Mouse (Mus musculus) hindbrain, embryonic 13.5 days (tissue): ENCODE measurements at regions not wholly inside any gene's neighbourhood (a gene's known extent, or its start where the extent isn't known, plus 50 kb on each side); places are given as distances from the start of the nearest gene placed in this dataset.

Experiments
- ATAC-seq: fragments of 200-750 bp; cut with Nextera tagmentation; 2 replicates; pipeline ENCODE4 v1.8.0; 2017; ENCODE audit warnings: moderate TSS enrichment; ENCODE audit not compliant: low FRiP score
- H3K27ac ChIP-seq: fragments of 300-500 bp; sonication (generic); 2 replicates; pipeline ENCODE4 v1.5.1; 2015; ENCODE audit warnings: inconsistent platforms, mild to moderate bottlenecking, moderate library complexity
- H3K27me3 ChIP-seq: fragments of 300-500 bp; sonication (generic); 2 replicates; pipeline ENCODE4 v1.6.1; 2015; ENCODE audit warnings: mild to moderate bottlenecking, inconsistent platforms
- H3K36me3 ChIP-seq: fragments of 300-500 bp; sonication (generic); 2 replicates; pipeline ENCODE4 v1.6.1; 2015; ENCODE audit warnings: mild to moderate bottlenecking, inconsistent platforms
- H3K4me1 ChIP-seq: fragments of 300-500 bp; sonication (generic); replicated peaks from 2 replicates; pipeline ENCODE4 v1.6.1; 2015; ENCODE audit warnings: inconsistent platforms
- H3K4me2 ChIP-seq: fragments of 300-500 bp; sonication (generic); 2 replicates; pipeline ENCODE4 v1.6.1; 2015; ENCODE audit warnings: inconsistent platforms, mild to moderate bottlenecking, moderate library complexity
- H3K4me3 ChIP-seq: fragments of 300-500 bp; sonication (generic); 2 replicates; pipeline ENCODE4 v1.5.1; 2015; ENCODE audit warnings: mild to moderate bottlenecking, inconsistent platforms
- H3K9ac ChIP-seq: fragments of 300-500 bp; sonication (generic); 2 replicates; pipeline ENCODE4 v1.6.1; 2015; ENCODE audit warnings: mild to moderate bottlenecking, inconsistent platforms
- H3K9me3 ChIP-seq: fragments of 300-500 bp; sonication (generic); 2 replicates; pipeline ENCODE4 v1.6.1; 2016; ENCODE audit warnings: inconsistent platforms
- WGBS: fragments of 180-500 bp; shearing (Covaris S2); methylation state at CpG from one replicate; pipeline ENCODE4 v1.1.7; 2015; 5-methylcytosine and 5-hydroxymethylcytosine counted together

DNA sequence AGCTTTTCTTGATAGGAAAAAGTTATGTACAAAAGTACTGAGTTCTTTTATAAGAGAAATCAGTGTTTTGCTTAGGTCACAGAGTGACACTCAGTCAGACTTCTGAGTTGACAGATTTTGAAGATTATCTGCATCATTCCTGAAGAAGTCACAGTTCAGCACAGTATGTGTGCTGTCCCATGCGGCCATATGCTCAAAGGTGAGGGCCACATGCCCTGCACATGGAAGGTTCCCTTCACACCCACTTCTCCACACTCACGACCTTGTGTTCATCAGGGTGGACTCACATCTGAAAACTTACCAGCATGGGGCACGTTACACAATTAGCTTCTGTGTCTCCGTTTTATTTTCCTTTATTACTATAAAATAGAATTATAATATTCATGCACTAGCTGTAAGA is 277.2 kb upstream of the Nt5e start:
- no peak for ATAC-seq
- H3K27me3 ChIP-seq = no peaks in the 10 kb centered on the region
- H3K27ac ChIP-seq = no peak overlapping the region
- no peaks in the 10 kb centered on the region for H3K4me1 ChIP-seq
- H3K4me3 ChIP-seq = no peak overlapping the region
- H3K9me3 ChIP-seq = no peaks in the 10 kb centered on the region
- H3K9ac ChIP-seq = no peak overlapping the region
- H3K36me3 ChIP-seq = no peaks in the 10 kb centered on the region
- WGBS = 79% methylated on average over 4 of the region's 4 CpGs
- no peak overlapping the region for H3K4me2 ChIP-seq

GRCm38 (mm10) chr9:88058551-88058950 is 268.4 kb upstream of the Nt5e start:
- Histone ChIP-seq H3K9me3 (no peaks in the 10 kb centered on the region), H3K4me2 (no peak overlapping the region), H3K4me1 (no peaks in the 10 kb centered on the region), H3K9ac (no peak overlapping the region), H3K27me3 (no peaks in the 10 kb centered on the region), H3K27ac (no peak overlapping the region), H3K4me3 (no peak overlapping the region), H3K36me3 (no peaks in the 10 kb centered on the region)
- 67% methylated on average over 4 of the region's 4 CpGs for WGBS
- peak; percentile 36; the same call in 1 of the 2 replicates for ATAC-seq

DNA sequence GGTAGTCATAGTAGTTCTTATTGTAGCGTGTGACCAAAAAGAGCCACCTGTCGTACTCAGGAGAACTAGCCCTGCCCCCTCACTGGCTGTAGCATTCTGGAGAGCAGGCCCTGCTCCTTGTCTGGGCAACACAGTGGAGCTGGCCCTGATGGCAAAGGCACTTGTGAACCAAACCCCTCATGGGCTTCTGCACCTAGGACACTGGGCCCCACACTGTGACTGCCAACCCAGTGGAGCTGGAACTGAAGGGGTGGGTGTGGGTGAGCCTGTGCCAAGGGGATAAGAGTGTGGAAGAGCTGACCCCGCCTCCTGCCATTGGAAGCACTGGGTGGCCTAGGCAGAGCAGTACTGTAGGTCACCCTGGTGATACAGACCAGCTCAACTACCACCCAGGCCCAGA is 268.0 kb upstream of the Nt5e start:
- no peak for ATAC-seq
- 88% methylated on average over 3 of the region's 3 CpGs for WGBS
- no peaks in the 10 kb centered on the region for H3K4me1 ChIP-seq

DNA sequence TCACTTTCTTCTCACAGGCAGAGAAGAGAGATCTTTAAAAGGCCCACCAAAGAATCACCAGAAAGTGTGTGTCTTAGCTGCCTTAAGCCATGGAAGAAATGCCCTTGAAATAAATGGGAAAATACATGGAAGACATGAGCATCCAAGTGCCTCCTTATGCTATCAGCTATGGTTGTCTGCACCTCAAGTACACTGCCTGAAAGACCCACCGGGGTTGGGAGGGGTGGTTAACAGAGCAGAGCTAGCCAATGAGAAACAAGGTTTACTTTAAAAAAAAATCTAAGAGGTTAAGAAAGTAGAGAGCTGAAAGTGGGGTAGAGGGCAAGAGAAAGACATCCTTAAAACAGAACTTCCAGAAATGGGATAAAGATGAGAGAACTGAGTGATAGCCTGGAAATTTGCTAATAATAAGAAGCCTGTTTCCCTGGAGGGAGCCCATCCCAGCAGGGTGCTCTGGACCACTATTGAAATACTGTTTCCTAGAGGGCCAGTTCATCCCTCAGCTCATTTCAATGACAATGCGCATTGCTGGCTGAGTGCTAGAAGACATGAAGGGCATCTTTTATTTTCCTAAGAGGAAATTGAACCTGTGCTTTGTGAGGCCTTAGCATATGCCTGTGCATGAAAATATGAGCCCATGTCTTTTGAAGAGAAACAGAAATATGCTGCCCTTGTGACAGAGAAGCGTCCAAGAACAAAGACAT is 262.9 kb upstream of the Nt5e start:
- H3K4me1 ChIP-seq = peaks cover 9% of the 10 kb centered on the region
- no peak overlapping the region for H3K4me2 ChIP-seq
- H3K27ac ChIP-seq = no peak overlapping the region
- H3K9me3 ChIP-seq = no peaks in the 10 kb centered on the region
- WGBS = 23% methylated on average over 3 of the region's 3 CpGs
- no peaks in the 10 kb centered on the region for H3K36me3 ChIP-seq
- no peak for ATAC-seq
- no peaks in the 10 kb centered on the region for H3K27me3 ChIP-seq
- no peak overlapping the region for H3K4me3 ChIP-seq
- H3K9ac ChIP-seq = no peak overlapping the region

More for the DNA sequence above, 268.0 kb upstream of the Nt5e start:
- no peaks in the 10 kb centered on the region for H3K9me3 ChIP-seq
- H3K4me2 ChIP-seq = no peak overlapping the region
- no peak overlapping the region for H3K9ac ChIP-seq
- H3K4me3 ChIP-seq = no peak overlapping the region
- no peaks in the 10 kb centered on the region for H3K27me3 ChIP-seq
- H3K27ac ChIP-seq = no peak overlapping the region
- H3K36me3 ChIP-seq = no peaks in the 10 kb centered on the region

DNA sequence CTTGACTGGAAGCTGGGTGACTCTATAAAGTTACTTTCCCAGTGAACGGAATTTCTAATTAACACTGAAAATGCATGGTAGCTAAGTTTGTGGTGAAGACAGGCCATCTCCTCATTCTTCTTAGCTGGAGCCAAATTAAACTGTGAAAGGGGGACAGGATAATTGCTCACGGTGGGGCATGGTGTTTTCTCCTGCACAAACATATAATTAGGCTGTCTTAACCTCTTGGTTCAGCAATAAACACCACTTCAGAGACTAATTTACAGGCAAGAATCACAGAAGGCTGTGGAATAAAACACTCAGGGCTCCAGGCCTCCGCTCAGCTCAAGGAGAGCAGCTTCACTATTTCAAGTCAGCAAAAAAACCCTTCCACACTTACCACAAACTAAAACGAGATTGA is 261.9 kb upstream of the Nt5e start:
- no peaks in the 10 kb centered on the region for H3K36me3 ChIP-seq
- H3K9me3 ChIP-seq = no peaks in the 10 kb centered on the region
- no peak overlapping the region for H3K4me2 ChIP-seq
- no peaks in the 10 kb centered on the region for H3K27me3 ChIP-seq
- no peak overlapping the region for H3K27ac ChIP-seq
- no peak overlapping the region for H3K9ac ChIP-seq
- peaks cover 9% of the 10 kb centered on the region for H3K4me1 ChIP-seq
- no peak for ATAC-seq
- WGBS = 63% methylated on average over 4 of the region's 4 CpGs
- no peak overlapping the region for H3K4me3 ChIP-seq

GRCm38 (mm10) chr9:88065777-88066176 is 261.2 kb upstream of the Nt5e start:
- WGBS = 89% methylated on average over 7 of the region's 7 CpGs
- Histone ChIP-seq H3K27me3 (no peaks in the 10 kb centered on the region), H3K4me1 (peaks cover 9% of the 10 kb centered on the region), H3K27ac (no peak overlapping the region), H3K9ac (no peak overlapping the region), H3K36me3 (no peaks in the 10 kb centered on the region), H3K9me3 (no peaks in the 10 kb centered on the region), H3K4me3 (no peak overlapping the region), H3K4me2 (no peak overlapping the region)
- no peak for ATAC-seq

GRCm38 (mm10) chr9:88068322-88068721 is 258.7 kb upstream of the Nt5e start:
- H3K36me3 ChIP-seq = no peaks in the 10 kb centered on the region
- no peak for ATAC-seq
- H3K9me3 ChIP-seq = no peaks in the 10 kb centered on the region
- H3K4me3 ChIP-seq = no peak overlapping the region
- no peak overlapping the region for H3K27ac ChIP-seq
- no peaks in the 10 kb centered on the region for H3K27me3 ChIP-seq
- no peak overlapping the region for H3K4me2 ChIP-seq
- WGBS = 93% methylated on average over 8 of the region's 8 CpGs
- H3K9ac ChIP-seq = no peak overlapping the region
- H3K4me1 ChIP-seq = peaks cover 9% of the 10 kb centered on the region

- Histone ChIP-seq H3K4me2 (no peak overlapping the region), H3K9me3 (no peaks in the 10 kb centered on the region), H3K4me3 (no peak overlapping the region), H3K9ac (no peak overlapping the region), H3K27ac (no peak overlapping the region), H3K4me1 (peaks cover 9% of the 10 kb centered on the region), H3K36me3 (no peaks in the 10 kb centered on the region), H3K27me3 (no peaks in the 10 kb centered on the region)
- 64% methylated on average over 15 of the region's 15 CpGs for WGBS
- ATAC-seq = no peak
Observed at GRCm38 (mm10) chr9:88068881-88069304, 258.1 kb upstream of the Nt5e start.

GRCm38 (mm10) chr9:88069834-88070233 is 257.2 kb upstream of the Nt5e start:
- no peak overlapping the region for H3K27ac ChIP-seq
- WGBS = 84% methylated on average over 13 of the region's 13 CpGs
- H3K4me1 ChIP-seq = peaks cover 2% of the 10 kb centered on the region; the same call in 1 of the 2 replicates
- no peak overlapping the region for H3K9ac ChIP-seq
- no peaks in the 10 kb centered on the region for H3K36me3 ChIP-seq
- H3K4me2 ChIP-seq = no peak overlapping the region
- ATAC-seq = no peak
- H3K27me3 ChIP-seq = no peaks in the 10 kb centered on the region
- no peak overlapping the region for H3K4me3 ChIP-seq
- H3K9me3 ChIP-seq = no peaks in the 10 kb centered on the region

GRCm38 (mm10) chr9:88073165-88073564 is 253.8 kb upstream of the Nt5e start:
- no peaks in the 10 kb centered on the region for H3K4me1 ChIP-seq
- H3K27ac ChIP-seq = no peak overlapping the region
- H3K36me3 ChIP-seq = no peaks in the 10 kb centered on the region
- ATAC-seq = no peak; the same call in 1 of the 2 replicates
- 14% methylated on average over 6 of the region's 6 CpGs for WGBS
- H3K9ac ChIP-seq = no peak overlapping the region
- H3K4me3 ChIP-seq = no peak overlapping the region
- no peaks in the 10 kb centered on the region for H3K27me3 ChIP-seq
- no peak overlapping the region for H3K4me2 ChIP-seq
- no peaks in the 10 kb centered on the region for H3K9me3 ChIP-seq

DNA sequence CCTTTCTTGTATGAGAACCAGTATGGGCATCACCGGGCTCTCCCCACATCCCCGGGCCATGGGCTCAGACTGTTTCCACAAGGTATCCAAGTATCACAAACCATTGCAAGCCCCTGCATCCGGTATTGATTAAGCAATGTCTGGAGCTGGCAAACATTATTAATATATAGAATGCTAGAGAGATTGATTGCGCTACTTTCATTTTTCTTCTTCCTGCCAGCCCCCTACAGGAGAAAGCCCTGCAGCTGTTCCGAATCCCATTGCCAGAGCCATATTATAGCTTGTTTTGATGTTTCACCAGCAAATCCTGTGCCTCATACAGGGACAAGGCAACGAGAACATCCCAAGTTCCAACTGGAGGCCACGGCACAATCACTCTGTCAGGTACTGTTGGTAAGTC is 253.4 kb upstream of the Nt5e start:
- Histone ChIP-seq H3K27me3 (no peaks in the 10 kb centered on the region), H3K9me3 (no peaks in the 10 kb centered on the region), H3K36me3 (no peaks in the 10 kb centered on the region), H3K4me2 (no peak overlapping the region), H3K9ac (no peak overlapping the region), H3K4me1 (no peaks in the 10 kb centered on the region), H3K27ac (no peak overlapping the region), H3K4me3 (no peak overlapping the region)
- 82% methylated on average over 7 of the region's 7 CpGs for WGBS
- no peak for ATAC-seq

DNA sequence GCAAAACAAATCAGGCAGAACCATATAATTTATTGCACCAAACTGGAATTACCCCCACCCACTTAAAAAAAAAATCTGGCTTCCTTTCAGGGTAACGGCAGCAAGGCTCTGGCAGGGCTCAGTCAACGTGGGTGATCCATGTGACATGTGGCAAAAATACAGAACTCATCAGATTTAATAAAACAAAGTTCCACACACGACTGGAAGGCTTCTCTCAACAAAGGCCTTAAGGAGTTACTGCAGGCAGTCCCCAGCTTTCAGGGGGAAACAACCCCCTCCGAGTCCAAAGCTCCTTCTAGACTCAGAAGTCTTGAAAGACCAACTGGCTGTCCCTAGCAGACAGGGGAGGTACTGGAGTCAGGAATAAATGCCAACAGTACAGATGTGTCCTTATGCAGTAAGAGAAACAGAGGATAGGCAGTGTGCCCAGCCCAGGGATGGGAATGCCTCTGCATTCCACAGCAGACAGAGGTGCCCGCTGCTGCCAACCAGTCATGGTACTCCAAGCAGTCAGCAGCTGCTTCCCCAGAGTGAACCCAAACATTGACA is 244.0 kb upstream of the Nt5e start:
- ATAC-seq = no peak
- Histone ChIP-seq H3K9me3 (no peaks in the 10 kb centered on the region), H3K9ac (no peak overlapping the region), H3K4me3 (no peak overlapping the region), H3K4me1 (no peaks in the 10 kb centered on the region), H3K4me2 (no peak overlapping the region), H3K27me3 (no peaks in the 10 kb centered on the region), H3K27ac (no peak overlapping the region), H3K36me3 (no peaks in the 10 kb centered on the region)
- 76% methylated on average over 5 of the region's 5 CpGs for WGBS

DNA sequence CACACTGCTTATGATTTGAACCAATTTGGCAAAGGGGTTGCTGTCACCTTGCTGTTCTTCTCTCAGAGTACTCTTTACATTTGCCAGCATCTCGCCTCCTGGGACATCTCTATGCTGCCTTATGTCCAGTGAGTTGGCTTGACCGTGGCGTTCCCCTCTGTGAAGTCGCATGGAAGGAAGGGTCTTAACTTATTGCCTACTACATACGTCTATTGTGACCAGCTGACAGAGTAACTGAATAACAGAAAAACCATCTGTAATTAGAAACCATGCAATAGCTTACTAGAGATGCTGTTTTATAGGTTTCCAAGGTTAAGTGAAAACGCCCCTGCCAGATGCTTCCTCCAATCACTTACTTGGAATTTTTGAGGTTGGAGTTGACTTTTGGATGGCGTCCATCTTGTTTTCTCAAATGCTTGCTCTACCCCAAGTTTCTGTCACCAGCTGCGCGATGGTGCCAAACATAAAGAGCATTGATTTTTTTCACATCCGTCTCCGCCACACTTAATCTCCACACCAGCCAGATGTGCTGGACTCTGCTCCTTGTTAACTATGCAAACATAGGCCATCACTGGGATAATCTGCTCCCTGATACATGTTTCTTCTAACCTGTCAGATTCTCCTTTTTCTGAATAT is 241.7 kb upstream of the Nt5e start:
- WGBS = 92% methylated on average over 11 of the region's 11 CpGs
- H3K27ac ChIP-seq = no peak overlapping the region
- no peak overlapping the region for H3K4me3 ChIP-seq
- no peak overlapping the region for H3K9ac ChIP-seq
- no peaks in the 10 kb centered on the region for H3K27me3 ChIP-seq
- H3K36me3 ChIP-seq = no peaks in the 10 kb centered on the region
- no peaks in the 10 kb centered on the region for H3K4me1 ChIP-seq
- no peaks in the 10 kb centered on the region for H3K9me3 ChIP-seq
- no peak for ATAC-seq
- H3K4me2 ChIP-seq = no peak overlapping the region
